Mouse (Mus musculus): ENCODE data around the gene Clca3a2. TPM values are rescaled to one million over a fixed set of nuclear protein-coding genes. Genes with fewer than 3 reads are reported as not detected.
"Not testable (repeated sequence)": the region's sequence is repeated elsewhere in the genome, so short reads cannot be mapped to it uniquely, and the experiment has no call there.

The Clca3a2 gene
- total RNA-seq (2014; fragmentation: Nextera tagmentation): not detected in 2 replicates
- not detected in 2 replicates for total RNA-seq (2017)

GRCm38 (mm10) chr3:144819219-144819618, at the start of gene Clca3a2:
Gene Clca3a2 (minus strand): TSS chr3:144819494.
- peak; percentile 75 for ATAC-seq (replicated peaks; ENCODE audit: low FRiP score, low TSS enrichment, poor library complexity, severe bottlenecking)

GRCm38 (mm10) chr3:144849584-144849983, 30.3 kb upstream of the Clca3a2 start:
- ATAC-seq (replicated peaks; ENCODE audit: low FRiP score, low TSS enrichment, poor library complexity, severe bottlenecking): no peak

GRCm38 (mm10) chr3:144849014-144849556, 29.8 kb upstream of the Clca3a2 start, which contains the start of gene Clca3b:
Gene Clca3b (minus strand): TSS chr3:144849357.
- peak; percentile 57 for ATAC-seq (replicated peaks; ENCODE audit: low FRiP score, low TSS enrichment, poor library complexity, severe bottlenecking)

GRCm38 (mm10) chr3:144827257-144827656, 8.0 kb upstream of the Clca3a2 start:
- ATAC-seq (replicated peaks; ENCODE audit: low FRiP score, low TSS enrichment, poor library complexity, severe bottlenecking): peak; percentile 27

GRCm38 (mm10) chr3:144825151-144825550, 5.9 kb upstream of the Clca3a2 start:
- peak; percentile 89 for ATAC-seq (replicated peaks; ENCODE audit: low FRiP score, low TSS enrichment, poor library complexity, severe bottlenecking)

GRCm38 (mm10) chr3:144823331-144823730, 4.0 kb upstream of the Clca3a2 start:
- no peak for ATAC-seq (replicated peaks; ENCODE audit: low FRiP score, low TSS enrichment, poor library complexity, severe bottlenecking)

- peak; percentile 62 for ATAC-seq (replicated peaks; ENCODE audit: low FRiP score, low TSS enrichment, poor library complexity, severe bottlenecking)
Observed at GRCm38 (mm10) chr3:144820632-144821031, 1.3 kb upstream of the Clca3a2 start.

- ATAC-seq (replicated peaks; ENCODE audit: low FRiP score, low TSS enrichment, poor library complexity, severe bottlenecking): not testable (repeated sequence)
Observed at GRCm38 (mm10) chr3:144813336-144813735, 6.0 kb downstream of the Clca3a2 start.

GRCm38 (mm10) chr3:144811821-144812220, 7.5 kb downstream of the Clca3a2 start:
- peak; percentile 89 for ATAC-seq (replicated peaks; ENCODE audit: low FRiP score, low TSS enrichment, poor library complexity, severe bottlenecking)

GRCm38 (mm10) chr3:144808153-144808925, 11.0 kb downstream of the Clca3a2 start:
- peak; percentile 64 for ATAC-seq (replicated peaks; ENCODE audit: low FRiP score, low TSS enrichment, poor library complexity, severe bottlenecking)

- not testable (repeated sequence) for ATAC-seq (replicated peaks; ENCODE audit: low FRiP score, low TSS enrichment, poor library complexity, severe bottlenecking)
Observed at GRCm38 (mm10) chr3:144806626-144807025, 12.7 kb downstream of the Clca3a2 start.

- ATAC-seq (replicated peaks; ENCODE audit: low FRiP score, low TSS enrichment, poor library complexity, severe bottlenecking): peak; percentile 92
Observed at GRCm38 (mm10) chr3:144801861-144802260, 17.4 kb downstream of the Clca3a2 start.

- ATAC-seq (replicated peaks; ENCODE audit: low FRiP score, low TSS enrichment, poor library complexity, severe bottlenecking): peak; percentile 79
Observed at GRCm38 (mm10) chr3:144785181-144786148, 33.8 kb downstream of the Clca3a2 start.

- ATAC-seq (replicated peaks; ENCODE audit: low FRiP score, low TSS enrichment, poor library complexity, severe bottlenecking): no peak
Observed at GRCm38 (mm10) chr3:144765161-144765560, 54.1 kb downstream of the Clca3a2 start.

- ATAC-seq (replicated peaks; ENCODE audit: low FRiP score, low TSS enrichment, poor library complexity, severe bottlenecking): no peak
Observed at GRCm38 (mm10) chr3:144761454-144761853, 57.8 kb downstream of the Clca3a2 start.

GRCm38 (mm10) chr3:144760592-144761309, 58.5 kb downstream of the Clca3a2 start, which contains the start of gene Clca3a1:
Gene Clca3a1 (minus strand): TSS chr3:144760977.
- ATAC-seq (replicated peaks; ENCODE audit: low FRiP score, low TSS enrichment, poor library complexity, severe bottlenecking): peak; percentile 98

GRCm38 (mm10) chr3:144759719-144760118, 59.6 kb downstream of the Clca3a2 start:
- ATAC-seq (replicated peaks; ENCODE audit: low FRiP score, low TSS enrichment, poor library complexity, severe bottlenecking): no peak

GRCm38 (mm10) chr3:144756103-144756502, 63.2 kb downstream of the Clca3a2 start:
- ATAC-seq (replicated peaks; ENCODE audit: low FRiP score, low TSS enrichment, poor library complexity, severe bottlenecking): not testable (repeated sequence)

GRCm38 (mm10) chr3:144753120-144753519, 66.2 kb downstream of the Clca3a2 start:
- peak; percentile 87 for ATAC-seq (replicated peaks; ENCODE audit: low FRiP score, low TSS enrichment, poor library complexity, severe bottlenecking)
